Mouse (Mus musculus) monocyte, adult 5-6 weeks (primary cell): ENCODE results near the gene Med29. TPM values are rescaled to one million over a fixed set of nuclear protein-coding genes. Genes with fewer than 3 reads are reported as not detected.

Experiments used
- ATAC-seq: fragments of 153-309, 156-312 bp; replicated peaks from 2 replicates; pipeline ENCODE4 v1.8.0; 2017; ENCODE audit warnings: mild to moderate bottlenecking; ENCODE audit not compliant: low TSS enrichment, insufficient number of reproducible peaks, severe bottlenecking, poor library complexity, low FRiP score
- total RNA-seq: library from RNA; stranded (forward); fragments of 200-1000, 200-491, 200-594 nt; gene quantifications from 3 replicates; pipeline ENCODE4 v1.2.3, GENCODE M21; 2017

Gene Med29
- total RNA-seq, 1 experiment from 2014 or later: 12.0 TPM

DNA sequence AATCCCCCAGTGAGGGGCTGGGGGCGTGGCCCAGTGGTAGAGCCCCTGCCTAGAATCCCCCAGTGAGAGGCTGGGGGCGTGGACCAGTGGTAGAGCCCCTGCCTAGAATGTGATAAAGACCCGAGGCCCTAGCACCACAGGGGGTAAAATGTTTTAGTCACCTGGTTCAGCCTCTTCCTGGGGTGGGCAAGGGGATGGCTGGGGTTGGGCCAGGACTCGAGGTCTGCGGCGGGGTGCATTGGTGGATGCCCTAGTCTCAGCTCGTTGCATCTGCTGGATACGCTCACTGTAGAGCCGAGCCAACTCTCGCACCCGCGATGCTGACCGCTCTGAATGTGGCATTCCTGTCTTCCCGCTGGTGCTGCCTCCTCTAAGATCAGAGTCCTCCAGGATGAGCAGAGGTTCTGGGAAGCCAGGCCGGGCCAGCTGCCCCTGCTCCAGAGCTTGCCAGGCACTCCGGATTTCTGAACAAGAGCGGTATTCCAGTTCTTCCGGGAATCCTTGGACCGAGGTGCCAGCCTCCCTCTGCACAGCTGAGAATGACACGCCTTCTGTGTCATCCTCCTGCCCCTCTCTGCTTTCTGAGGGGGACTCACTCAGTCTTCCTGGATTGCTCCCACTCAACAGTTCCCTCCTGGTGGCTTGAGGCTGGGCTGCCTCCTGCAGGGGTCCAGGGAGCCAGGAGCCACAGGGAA, 30.7 kb downstream of the Med29 start:
- no peak for ATAC-seq

DNA sequence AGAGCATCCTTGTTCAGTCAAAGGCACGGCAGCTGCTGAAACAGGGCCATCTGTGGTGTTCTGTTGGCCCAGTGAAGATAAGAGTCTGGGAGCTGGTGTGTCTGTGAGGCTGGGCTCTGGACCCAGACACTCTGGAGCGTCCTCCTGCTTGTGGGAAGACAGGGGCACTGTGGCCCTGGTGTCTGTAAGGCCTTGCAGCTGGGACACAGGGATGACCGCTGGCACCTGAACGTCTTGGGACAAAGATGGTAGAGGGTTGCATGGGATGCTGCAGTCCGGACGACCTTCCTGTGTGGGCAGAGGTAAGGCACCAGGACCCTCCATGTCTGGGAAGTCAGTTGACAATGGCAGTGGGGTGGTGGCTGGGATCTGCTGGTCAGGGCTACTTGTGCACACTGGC, 32.2 kb downstream of the Med29 start:
- no peak for ATAC-seq

GRCm38 (mm10) chr7:28359854-28360253, 32.7 kb downstream of the Med29 start:
- no peak for ATAC-seq

- ATAC-seq: no peak
Measured at GRCm38 (mm10) chr7:28358431-28358830, 34.1 kb downstream of the Med29 start.

- ATAC-seq: no peak
Measured at GRCm38 (mm10) chr7:28357984-28358383, 34.5 kb downstream of the Med29 start.

DNA sequence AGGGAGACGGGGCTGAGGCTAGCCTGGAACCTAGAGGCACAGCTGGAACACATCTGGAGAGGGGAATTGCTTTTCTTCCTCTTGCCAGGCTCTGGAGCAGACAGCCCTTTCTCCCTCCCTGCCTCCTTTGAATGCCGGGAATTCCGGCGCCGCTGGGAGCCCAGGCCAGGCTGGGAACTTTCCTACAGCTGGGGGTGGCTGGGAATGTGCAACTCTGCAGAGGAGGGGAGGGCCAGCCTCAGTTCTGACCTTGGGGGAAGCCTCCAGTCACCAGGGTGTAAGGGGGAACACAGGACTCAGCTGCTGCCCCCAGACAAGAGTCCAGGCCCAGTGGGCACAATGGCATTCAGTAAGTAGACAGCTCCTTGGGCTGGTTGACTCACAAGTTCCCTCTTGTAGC, 35.5 kb downstream of the Med29 start:
- no peak for ATAC-seq

- no peak for ATAC-seq
Measured at GRCm38 (mm10) chr7:28355221-28355620, 37.3 kb downstream of the Med29 start.

DNA sequence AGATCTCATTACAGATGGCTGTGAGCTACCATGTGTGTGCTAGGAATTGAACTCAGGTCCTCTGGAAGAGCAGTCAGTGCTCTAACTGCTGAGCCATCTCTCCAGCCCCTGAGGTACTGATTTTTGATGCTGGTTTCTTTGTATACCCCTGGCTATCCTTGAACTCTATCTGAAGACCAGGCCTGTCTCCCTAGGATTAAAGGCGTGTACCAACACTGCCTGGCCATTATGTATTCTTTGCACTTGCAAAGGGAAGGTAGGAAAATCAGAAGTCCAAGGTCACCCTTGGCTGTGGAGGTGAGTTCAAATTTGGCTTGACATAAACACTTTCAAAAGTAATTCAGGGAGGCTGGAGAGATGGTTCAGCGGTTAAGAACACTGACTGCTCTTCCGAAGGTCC, 37.9 kb downstream of the Med29 start:
- ATAC-seq: no peak

DNA sequence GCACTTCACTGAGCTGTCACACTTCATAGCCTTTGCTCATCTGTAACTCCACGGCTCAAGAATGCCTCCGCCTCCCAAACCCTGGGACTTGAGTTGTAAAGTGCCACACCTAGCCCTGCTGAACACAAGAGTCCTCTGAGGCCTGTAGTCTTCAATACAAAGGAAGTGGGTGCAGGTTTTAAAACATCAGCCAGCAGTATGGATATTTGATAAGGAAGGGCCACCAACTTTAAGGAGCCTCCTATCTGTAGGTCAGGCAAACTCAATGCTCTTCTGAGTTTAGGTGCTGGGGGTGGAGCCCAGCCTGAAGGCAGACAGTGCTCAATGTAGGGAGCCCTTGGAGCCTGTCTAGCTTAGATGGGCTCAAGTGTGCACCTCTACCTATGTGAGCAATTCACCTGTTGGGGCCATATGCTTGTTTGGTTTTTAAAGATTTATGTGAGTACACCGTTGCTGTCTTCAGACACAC, 38.4 kb downstream of the Med29 start:
- no peak for ATAC-seq

DNA sequence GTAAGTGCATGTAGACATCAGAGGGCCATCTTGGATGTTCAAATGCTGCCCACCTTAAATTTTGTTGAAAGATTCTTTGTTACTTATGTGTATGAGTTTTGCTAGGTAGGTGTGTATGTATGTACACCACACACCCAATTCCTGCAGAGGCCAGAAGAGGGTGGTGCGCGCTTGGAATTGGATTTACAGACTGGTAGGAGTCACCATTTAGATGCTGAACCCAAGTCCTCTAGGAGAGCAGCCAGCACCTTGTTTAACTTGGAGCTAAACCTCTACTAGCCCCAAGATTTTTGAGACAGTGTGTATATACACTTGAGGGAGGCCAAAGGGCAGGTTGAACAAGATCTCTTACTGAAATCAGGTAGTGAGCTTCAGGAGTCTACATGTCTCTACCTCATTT, 39.2 kb downstream of the Med29 start:
- no peak for ATAC-seq

- ATAC-seq: no peak
Measured at GRCm38 (mm10) chr7:28351676-28352191, 40.8 kb downstream of the Med29 start.

DNA sequence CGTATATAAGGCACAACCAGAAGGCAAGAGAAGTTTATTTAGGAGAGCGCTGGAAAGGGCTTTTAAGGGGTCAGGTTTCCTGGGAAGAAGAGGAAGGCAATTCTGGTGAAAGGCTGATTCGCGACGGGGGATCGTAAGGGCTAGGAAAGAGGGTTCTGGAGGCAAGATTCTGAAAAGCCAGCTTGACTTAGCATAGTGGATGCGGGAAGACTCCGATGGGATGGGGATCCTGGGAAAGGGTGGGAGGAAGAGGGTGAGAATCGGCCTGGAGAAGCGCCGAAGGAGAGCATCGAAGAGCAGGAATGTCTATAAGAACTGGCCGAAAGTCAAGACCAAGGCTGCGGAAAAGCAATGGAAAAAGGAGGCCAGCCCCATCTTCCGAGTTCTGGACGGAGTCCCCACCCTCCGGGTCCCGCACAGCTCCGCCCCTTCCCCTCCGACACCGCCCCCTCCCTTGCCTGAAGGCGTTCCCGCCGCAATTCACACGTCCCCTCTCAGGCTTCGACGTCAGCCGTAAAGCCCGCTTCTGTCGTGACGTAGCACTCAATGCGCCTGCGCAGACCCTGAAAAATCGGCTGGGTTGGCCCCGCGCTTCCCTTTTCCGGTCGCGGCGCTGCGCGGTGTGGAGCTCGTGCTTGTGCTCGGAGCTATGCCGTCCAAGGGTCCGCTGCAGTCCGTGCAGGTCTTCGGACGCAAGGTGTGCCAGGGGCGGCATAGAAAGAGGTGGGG, 42.2 kb downstream of the Med29 start, which contains the start of gene Rps16:
TSS of gene Rps16 (plus strand) at position 498 of the 729 bp plus-strand sequence.
- peak; percentile 93 for ATAC-seq

- ATAC-seq: no peak
Measured at GRCm38 (mm10) chr7:28348601-28349000, 43.9 kb downstream of the Med29 start.

GRCm38 (mm10) chr7:28347746-28348145, 44.8 kb downstream of the Med29 start:
- ATAC-seq: no peak

DNA sequence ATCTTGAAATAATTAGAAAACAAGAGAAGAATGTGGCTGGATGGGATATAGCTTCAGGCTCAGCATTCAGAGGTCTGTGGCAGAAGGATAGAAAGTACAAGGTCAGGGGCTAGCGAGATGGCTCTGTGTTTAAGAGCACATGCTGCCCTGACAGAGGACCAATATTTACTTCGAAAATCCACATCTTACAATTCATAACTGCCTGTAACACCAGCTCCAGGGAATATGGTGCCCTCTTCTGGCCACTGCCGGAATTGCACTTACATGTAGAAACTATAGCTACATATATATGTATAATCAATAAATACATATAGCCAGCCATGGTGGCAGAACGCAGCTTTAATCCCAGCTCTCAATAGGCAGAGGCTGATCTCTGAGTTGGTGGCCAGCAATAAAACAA, 47.9 kb downstream of the Med29 start:
- ATAC-seq: peak; percentile 70

DNA sequence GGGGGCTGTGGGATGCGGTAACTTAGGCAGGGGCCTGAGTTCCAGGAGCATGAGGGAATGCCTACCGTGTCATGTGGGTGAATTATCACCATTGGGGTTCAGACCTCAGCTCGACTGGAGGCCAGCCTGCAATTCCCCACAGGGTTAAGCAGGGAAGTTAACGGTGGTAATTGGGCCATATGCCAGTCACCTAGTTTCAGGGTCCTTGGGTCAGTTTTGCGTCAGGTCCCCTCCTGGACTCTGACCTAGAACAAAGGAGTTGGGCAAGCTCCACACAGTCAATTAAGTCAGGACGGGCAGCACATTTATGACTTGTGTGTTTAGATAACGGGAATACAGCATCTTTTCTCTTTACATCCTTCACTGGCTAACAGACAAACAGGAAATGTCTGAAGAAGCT, 51.1 kb downstream of the Med29 start:
- ATAC-seq: no peak

GRCm38 (mm10) chr7:28339213-28339917, 53.1 kb downstream of the Med29 start:
- ATAC-seq: peak; percentile 44

DNA sequence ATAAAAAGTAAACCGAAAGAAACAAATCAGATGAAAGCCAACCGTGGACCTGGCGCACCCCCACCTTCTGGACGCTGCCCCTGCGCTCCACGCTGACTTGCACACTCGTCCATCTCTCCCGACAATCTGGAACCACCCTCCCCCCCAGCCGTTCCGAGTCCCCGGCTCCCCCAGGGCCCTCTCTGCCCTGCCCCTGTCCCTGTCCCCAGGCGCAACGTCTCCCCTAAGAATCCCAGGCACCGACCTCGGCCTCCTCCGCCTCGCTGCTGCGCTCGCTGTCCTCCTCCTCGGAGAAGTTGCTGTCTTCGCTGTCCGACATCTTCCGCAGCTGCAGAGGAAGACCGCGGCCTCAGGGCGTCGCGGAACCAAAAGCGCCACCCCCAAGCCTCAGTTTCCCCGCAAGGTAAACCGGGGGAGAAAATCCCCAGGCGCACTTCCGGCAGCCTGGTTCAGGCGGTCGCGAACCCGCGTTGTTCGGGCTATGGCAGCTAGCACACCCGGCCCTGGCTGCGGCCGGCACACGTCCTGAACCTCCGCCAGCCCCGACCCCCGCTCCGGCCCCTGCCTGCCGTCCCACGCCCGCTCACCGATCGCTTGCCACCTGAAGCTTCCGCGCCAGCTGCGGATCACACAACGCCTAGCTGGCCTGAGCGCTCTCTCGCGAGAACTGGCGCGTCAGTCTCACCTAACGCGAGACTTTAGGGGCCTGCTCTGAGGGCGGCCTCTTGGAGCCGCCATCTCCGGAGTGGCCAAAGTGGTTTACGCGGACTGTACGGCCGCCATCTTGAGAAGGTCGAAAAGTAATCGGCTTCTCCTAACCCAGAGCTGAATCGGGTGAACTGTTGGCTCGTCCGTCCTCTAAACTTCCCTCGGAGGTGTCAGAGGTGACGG, 54.2 kb downstream of the Med29 start, which contains the start of gene Supt5:
TSS of gene Supt5 (minus strand) at position 639 of the 891 bp plus-strand sequence.
- peak; percentile 95 for ATAC-seq
